Comparison of ENCODE assay signal across 8 mouse cellular contexts in the genomic region with DNA sequence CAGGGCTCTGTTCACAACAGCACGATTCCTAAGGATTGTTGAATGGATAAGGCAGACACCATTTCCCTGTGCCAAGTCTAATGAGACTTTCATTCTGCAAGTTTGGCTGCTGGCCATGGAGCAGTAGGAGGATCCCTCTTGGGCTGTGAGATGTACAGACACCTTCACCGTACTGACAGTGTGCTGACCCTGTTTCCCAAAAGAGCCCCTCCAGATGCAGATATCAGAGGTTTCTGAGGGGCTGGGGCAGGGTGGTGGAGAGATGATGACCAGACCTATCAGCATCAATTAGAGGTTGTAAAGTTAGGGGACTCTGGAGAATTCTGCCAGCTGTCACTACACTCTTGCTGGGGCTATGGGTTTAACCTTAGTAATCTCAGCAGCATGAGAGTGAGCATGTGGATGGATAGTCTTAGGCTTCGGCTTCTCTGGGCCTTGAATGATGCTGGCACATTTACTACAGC.
A peak's percentile ranks its signal among the peaks of the same experiment; 100 is the strongest.
DNase-seq lines count a peak whose midpoint lies in the region; ATAC-seq and TF ChIP-seq lines count a peak whose summit lies in the region.

No protein-coding gene starts in this region.

- peak; percentile 71 for ATAC-seq in hindbrain, postnatal 0 days

- no peak overlapping the region for H3K4me2 ChIP-seq in hindbrain, postnatal 0 days (ENCODE audit: low read depth, low read length)

- no peaks in the 10 kb centered on the region for H3K36me3 ChIP-seq in hindbrain, postnatal 0 days (ENCODE audit: insufficient read depth, low read length)

- H3K4me3 ChIP-seq in hindbrain, postnatal 0 days (ENCODE audit: low read length), result no peak overlapping the region

- peak; percentile 8 to 17 for DNase-seq in kidney, postnatal 4 days
- DNase-seq in kidney, postnatal 25 days, result no peak
- peak; percentile 77 to 80 for DNase-seq in cerebellum, postnatal 14 days
- peak; percentile 73 for DNase-seq in hindbrain, postnatal 0 days (ENCODE audit: low spot score)
- DNase-seq in lung, postnatal 36 days, result peak; percentile 48
- peak; percentile 60 for DNase-seq in telencephalon, adult 2 months (ENCODE audit: low read depth, low spot score)
- DNase-seq in embryo, embryonic 10.5 days (ENCODE audit: low spot score), result no peak
- DNase-seq in adrenal gland, adult 8-10 months, result no peak

- no peaks in the 10 kb centered on the region for H3K27me3 ChIP-seq in hindbrain, postnatal 0 days (ENCODE audit: insufficient read depth, low read length)

- H3K9me3 ChIP-seq in hindbrain, postnatal 0 days (ENCODE audit: low read length), result no peaks in the 10 kb centered on the region

- TF ChIP-seq CTCF in hindbrain, postnatal 0 days (IDR thresholded peaks at IDR 0.05; ENCODE audit: low read depth), result no peak

- H3K4me1 ChIP-seq in hindbrain, postnatal 0 days (ENCODE audit: insufficient read depth, low read length), result peaks cover 13% of the 10 kb centered on the region

- H3K27ac ChIP-seq in hindbrain, postnatal 0 days, result peak overlapping the region; percentile 60; the same call in 1 of the 2 replicates

- no peak overlapping the region for H3K9ac ChIP-seq in hindbrain, postnatal 0 days (replicated peaks; ENCODE audit: low read length)

- 40% methylated on average over 3 of the region's 3 CpGs for WGBS in hindbrain, postnatal 0 days

Comparison
In these comparisons a context has a peak if more than half of its experiments do, and no peak if none do; other contexts are left out.
1. DNase-seq: peak in kidney, postnatal 4 days (2 of 2), cerebellum, postnatal 14 days (2 of 2), hindbrain, postnatal 0 days (single experiment), lung, postnatal 36 days (single experiment) and telencephalon, adult 2 months (single experiment); none in kidney, postnatal 25 days (0 of 2), embryo, embryonic 10.5 days (single experiment) and adrenal gland, adult 8-10 months (single experiment).